ENCODE assay signal across 9 mouse cellular contexts in genomic region chr2:4260324-4261058, GRCm38 (mm10).
DNase-seq lines count a peak whose midpoint lies in the region; ATAC-seq and TF ChIP-seq lines count a peak whose summit lies in the region.
"Had no signal": no experiment of that assay in that cellular context is flagged by ENCODE, and none has a peak within 500 bp of the region (broad histone marks: within the 10 kb centered on the region; RNA-seq: fewer than 3 reads in every experiment).

No protein-coding gene starts in this region.

- H3K27me3 ChIP-seq in kidney, embryonic 14.5 days (ENCODE audit: control insufficient read depth, insufficient read depth, low read length): no peaks in the 10 kb centered on the region
- no peaks in the 10 kb centered on the region for H3K27me3 ChIP-seq in hindbrain, embryonic 15.5 days
- H3K27me3 ChIP-seq in liver, postnatal 0 days (ENCODE audit: insufficient read depth, low read length): no peaks in the 10 kb centered on the region
- H3K27me3 ChIP-seq: heart, embryonic 15.5 days had no signal

- TF ChIP-seq EP300 in liver, postnatal 0 days (IDR thresholded peaks at IDR 0.05; ENCODE audit: low read depth): no peak

- 45% methylated on average over 10 of the region's 10 CpGs for WGBS in kidney, embryonic 14.5 days
- 22% methylated on average over 10 of the region's 10 CpGs for WGBS in hindbrain, embryonic 15.5 days
- 55% methylated on average over 10 of the region's 10 CpGs for WGBS in liver, postnatal 0 days (ENCODE audit: insufficient replicate concordance)

- H3K9me3 ChIP-seq in kidney, embryonic 14.5 days (ENCODE audit: control insufficient read depth, low read length): no peaks in the 10 kb centered on the region
- H3K9me3 ChIP-seq in hindbrain, embryonic 15.5 days: no peaks in the 10 kb centered on the region
- no peaks in the 10 kb centered on the region for H3K9me3 ChIP-seq in liver, postnatal 0 days (ENCODE audit: low read length)
- H3K9me3 ChIP-seq: heart, embryonic 15.5 days had no signal

- H3K4me1 ChIP-seq in kidney, embryonic 14.5 days (ENCODE audit: control insufficient read depth, insufficient read depth, low read length): 0 out of 2 replicates have a peak, but pooled peaks cover 4% of the 10 kb centered on the region
- H3K4me1 ChIP-seq in hindbrain, embryonic 15.5 days (replicated peaks): peaks cover 9% of the 10 kb centered on the region
- H3K4me1 ChIP-seq in liver, postnatal 0 days (ENCODE audit: insufficient read depth): no peaks in the 10 kb centered on the region

- no peak for TF ChIP-seq CTCF in liver, postnatal 0 days (IDR thresholded peaks at IDR 0.05; ENCODE audit: low read depth)

- H3K4me2 ChIP-seq in kidney, embryonic 14.5 days (replicated peaks; ENCODE audit: low read depth, low read length): no peak overlapping the region
- H3K4me2 ChIP-seq in hindbrain, embryonic 15.5 days: no peak overlapping the region
- no peak overlapping the region for H3K4me2 ChIP-seq in liver, postnatal 0 days (ENCODE audit: low read depth, low read length)
- H3K4me2 ChIP-seq: heart, embryonic 15.5 days had no signal

- H3K4me3 ChIP-seq in kidney, embryonic 14.5 days (ENCODE audit: low read length): no peak overlapping the region
- no peak overlapping the region for H3K4me3 ChIP-seq in hindbrain, embryonic 15.5 days
- H3K4me3 ChIP-seq in liver, postnatal 0 days (ENCODE audit: low read depth, low read length): no peak overlapping the region
- H3K4me3 ChIP-seq: heart, embryonic 15.5 days had no signal

- no peak for DNase-seq in kidney, postnatal 36 days
- DNase-seq in embryo, embryonic 11 days: peak; percentile 70
- DNase-seq in retina, embryonic 14.5 days (ENCODE audit: low spot score): peak; percentile 84
- no peak for DNase-seq in thymus, postnatal 25 days
- DNase-seq in liver, postnatal 0 days: no peak
- DNase-seq in urinary bladder, adult 2 months (ENCODE audit: low spot score): no peak

- no peak overlapping the region for H3K27ac ChIP-seq in kidney, embryonic 14.5 days (ENCODE audit: low read depth, low read length)
- no peak overlapping the region for H3K27ac ChIP-seq in hindbrain, embryonic 15.5 days (replicated peaks)
- H3K27ac ChIP-seq in liver, postnatal 0 days (ENCODE audit: low read depth): no peak overlapping the region
- H3K27ac ChIP-seq: heart, embryonic 15.5 days had no signal

- no peak overlapping the region for H3K9ac ChIP-seq in kidney, embryonic 14.5 days (ENCODE audit: low read depth, low read length)
- H3K9ac ChIP-seq in hindbrain, embryonic 15.5 days: no peak overlapping the region
- no peak overlapping the region for H3K9ac ChIP-seq in liver, postnatal 0 days (replicated peaks)
- H3K9ac ChIP-seq: heart, embryonic 15.5 days had no signal

- H3K36me3 ChIP-seq in kidney, embryonic 14.5 days (ENCODE audit: control insufficient read depth, insufficient read depth, low read length): no peaks in the 10 kb centered on the region
- no peaks in the 10 kb centered on the region for H3K36me3 ChIP-seq in hindbrain, embryonic 15.5 days
- no peaks in the 10 kb centered on the region for H3K36me3 ChIP-seq in liver, postnatal 0 days (replicated peaks; ENCODE audit: insufficient read depth, low read length)
- H3K36me3 ChIP-seq: heart, embryonic 15.5 days had no signal

- peak; percentile 16; the same call in 1 of the 2 replicates for ATAC-seq in kidney, embryonic 14.5 days (ENCODE audit: low FRiP score, low TSS enrichment)
- ATAC-seq in hindbrain, embryonic 15.5 days (ENCODE audit: low FRiP score, low read depth): peak; percentile 53; the same call in 1 of the 2 replicates
- ATAC-seq in liver, postnatal 0 days: no peak

Comparison
In these comparisons a context has a peak if more than half of its experiments do, and no peak if none do; other contexts are left out.
1. DNase-seq: peak in embryo, embryonic 11 days (single experiment) and retina, embryonic 14.5 days (single experiment); none in kidney, postnatal 36 days (0 of 2), thymus, postnatal 25 days (single experiment), liver, postnatal 0 days (single experiment) and urinary bladder, adult 2 months (single experiment).